Mouse (Mus musculus) brown adipose tissue, adult 24 weeks (tissue): ENCODE measurements at regions not wholly inside any gene's neighbourhood (a gene's known extent, or its start where the extent isn't known, plus 50 kb on each side); places are given as distances from the start of the nearest gene placed in this dataset.

ENCODE experiments used
- H3K27ac ChIP-seq: fragments of 200-500 bp; replicated peaks from 2 replicates; pipeline ENCODE4 v1.5.1; 2012; ENCODE audit warnings: low read depth, mild to moderate bottlenecking, low read length
- H3K4me1 ChIP-seq: fragments of 200-500 bp; 2 replicates; pipeline ENCODE4 v1.6.1; 2012; ENCODE audit warnings: low read length, mixed read lengths; ENCODE audit not compliant: control insufficient read depth, insufficient read depth, insufficient read length
- H3K4me3 ChIP-seq: fragments of 200-500 bp; 2 replicates; pipeline ENCODE4 v1.5.1; 2012; ENCODE audit warnings: low read depth, mild to moderate bottlenecking, low read length, moderate library complexity; ENCODE audit not compliant: insufficient read depth

GRCm38 (mm10) chr10:21783478-21783877, 98.5 kb upstream of the Sgk1 start:
- peak overlapping the region; percentile 97 for H3K27ac ChIP-seq
- H3K4me1 ChIP-seq = peaks cover 5% of the 10 kb centered on the region; the same call in 1 of the 2 replicates
- H3K4me3 ChIP-seq = no peak overlapping the region

GRCm38 (mm10) chr10:21785110-21785509, 96.9 kb upstream of the Sgk1 start:
- no peak overlapping the region for H3K27ac ChIP-seq
- no peak overlapping the region for H3K4me3 ChIP-seq
- peaks cover 14% of the 10 kb centered on the region for H3K4me1 ChIP-seq

- H3K4me3 ChIP-seq = no peak overlapping the region
- H3K27ac ChIP-seq = no peak overlapping the region
- H3K4me1 ChIP-seq = peaks cover 16% of the 10 kb centered on the region
Measured at GRCm38 (mm10) chr10:21785785-21786184, 96.2 kb upstream of the Sgk1 start.

GRCm38 (mm10) chr10:21789847-21790530, 92.0 kb upstream of the Sgk1 start:
- H3K4me3 ChIP-seq = no peak overlapping the region
- H3K4me1 ChIP-seq = peaks cover 11% of the 10 kb centered on the region
- no peak overlapping the region for H3K27ac ChIP-seq

GRCm38 (mm10) chr10:21790991-21791390, 91.0 kb upstream of the Sgk1 start:
- Histone ChIP-seq H3K4me3 (no peak overlapping the region), H3K27ac (no peak overlapping the region), H3K4me1 (peaks cover 11% of the 10 kb centered on the region)

GRCm38 (mm10) chr10:21792431-21792830, 89.6 kb upstream of the Sgk1 start:
- H3K27ac ChIP-seq = no peak overlapping the region
- no peak overlapping the region for H3K4me3 ChIP-seq
- peaks cover 11% of the 10 kb centered on the region for H3K4me1 ChIP-seq

GRCm38 (mm10) chr10:21793641-21794040, 88.3 kb upstream of the Sgk1 start:
- H3K4me3 ChIP-seq = no peak overlapping the region
- no peak overlapping the region for H3K27ac ChIP-seq
- H3K4me1 ChIP-seq = peaks cover 11% of the 10 kb centered on the region

GRCm38 (mm10) chr10:21796386-21796785, 85.6 kb upstream of the Sgk1 start:
- H3K4me3 ChIP-seq = no peak overlapping the region
- H3K27ac ChIP-seq = no peak overlapping the region
- H3K4me1 ChIP-seq = peaks cover 2% of the 10 kb centered on the region; the same call in 1 of the 2 replicates

- no peak overlapping the region for H3K27ac ChIP-seq
- H3K4me1 ChIP-seq = peaks cover 2% of the 10 kb centered on the region; the same call in 1 of the 2 replicates
- no peak overlapping the region for H3K4me3 ChIP-seq
Measured at GRCm38 (mm10) chr10:21798103-21798502, 83.9 kb upstream of the Sgk1 start.

GRCm38 (mm10) chr10:21801556-21801955, 80.4 kb upstream of the Sgk1 start:
- H3K27ac ChIP-seq = no peak overlapping the region
- H3K4me3 ChIP-seq = no peak overlapping the region
- peaks cover 2% of the 10 kb centered on the region; the same call in 1 of the 2 replicates for H3K4me1 ChIP-seq

- no peak overlapping the region for H3K27ac ChIP-seq
Measured at GRCm38 (mm10) chr10:21803184-21803583, 78.8 kb upstream of the Sgk1 start.

GRCm38 (mm10) chr10:21804761-21805160, 77.2 kb upstream of the Sgk1 start:
- no peak overlapping the region for H3K4me3 ChIP-seq
- H3K4me1 ChIP-seq = peaks cover 2% of the 10 kb centered on the region; the same call in 1 of the 2 replicates
- no peak overlapping the region for H3K27ac ChIP-seq

More at GRCm38 (mm10) chr10:21803184-21803583, 78.8 kb upstream of the Sgk1 start:
- Histone ChIP-seq H3K4me1 (peaks cover 2% of the 10 kb centered on the region; the same call in 1 of the 2 replicates), H3K4me3 (no peak overlapping the region)

- Histone ChIP-seq H3K4me1 (peaks cover 2% of the 10 kb centered on the region; the same call in 1 of the 2 replicates), H3K27ac (no peak overlapping the region), H3K4me3 (no peak overlapping the region)
Measured at GRCm38 (mm10) chr10:21805606-21806005, 76.4 kb upstream of the Sgk1 start.

GRCm38 (mm10) chr10:21806716-21807115, 75.3 kb upstream of the Sgk1 start:
- no peak overlapping the region for H3K4me3 ChIP-seq

GRCm38 (mm10) chr10:21819686-21820085, 62.3 kb upstream of the Sgk1 start:
- Histone ChIP-seq H3K4me3 (no peak overlapping the region), H3K4me1 (no peaks in the 10 kb centered on the region; the same call in 1 of the 2 replicates), H3K27ac (no peak overlapping the region)

More at GRCm38 (mm10) chr10:21806716-21807115, 75.3 kb upstream of the Sgk1 start:
- no peak overlapping the region for H3K27ac ChIP-seq
- peaks cover 2% of the 10 kb centered on the region; the same call in 1 of the 2 replicates for H3K4me1 ChIP-seq

GRCm38 (mm10) chr10:21821421-21821820, 60.6 kb upstream of the Sgk1 start:
- Histone ChIP-seq H3K4me1 (no peaks in the 10 kb centered on the region; the same call in 1 of the 2 replicates), H3K4me3 (no peak overlapping the region), H3K27ac (no peak overlapping the region)
